Mouse (Mus musculus) retina, adult 2 months (tissue): ENCODE data around the gene Pced1a.
"Not testable (repeated sequence)": the region's sequence is repeated elsewhere in the genome, so short reads cannot be mapped to it uniquely, and the experiment has no call there.

Experiments
- DNase-seq: peaks from one replicate; pipeline ENCODE4 v3.0.0-alpha.2; 2012; ENCODE audit warnings: low read depth, low spot score

Gene Pced1a

GRCm38 (mm10) chr2:130390993-130391625, 33.4 kb downstream of the Pced1a start:
- DNase-seq, result no peak

DNA sequence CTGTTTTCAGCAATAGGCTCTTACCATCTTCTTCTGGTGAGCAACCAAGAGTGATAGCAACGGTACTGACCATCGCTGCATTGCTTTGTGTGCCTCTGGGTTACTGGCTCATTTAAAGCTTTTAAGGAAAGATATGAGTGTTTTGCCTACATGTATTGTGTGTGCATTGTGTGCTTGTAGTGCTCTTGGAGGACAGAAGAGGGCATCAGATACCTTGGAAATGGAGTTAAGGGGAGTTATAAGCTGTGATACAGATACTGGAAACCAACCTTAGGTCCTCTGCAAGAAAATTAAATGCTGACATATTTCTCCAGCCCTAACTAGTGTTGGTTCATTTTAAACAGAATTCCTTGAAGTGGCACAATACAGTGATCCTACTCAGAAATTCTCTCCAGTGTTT, 35.7 kb downstream of the Pced1a start:
- DNase-seq, result no peak

GRCm38 (mm10) chr2:130386212-130386611, 38.3 kb downstream of the Pced1a start:
- no peak for DNase-seq

DNA sequence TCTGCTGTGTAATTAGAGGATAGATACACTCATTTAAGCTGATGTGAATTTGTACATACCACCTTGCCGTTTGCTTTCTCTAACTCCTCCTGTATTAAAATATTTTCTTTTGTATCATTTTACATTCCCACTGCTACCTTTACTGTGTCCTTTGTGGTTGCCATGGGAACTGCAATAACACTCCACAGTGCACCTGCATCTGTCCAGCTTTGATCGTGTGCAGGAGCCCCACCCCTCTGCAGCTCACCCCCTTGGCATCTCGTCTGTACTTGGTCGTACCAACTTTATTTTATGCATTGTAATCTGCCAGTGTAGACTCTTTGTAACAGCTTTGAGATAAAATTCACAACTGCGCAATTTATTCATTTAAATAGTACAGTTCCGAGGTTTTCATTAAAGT, 40.6 kb downstream of the Pced1a start:
- DNase-seq, result no peak

- no peak for DNase-seq
Observed at GRCm38 (mm10) chr2:130383205-130383604, 41.3 kb downstream of the Pced1a start.

DNA sequence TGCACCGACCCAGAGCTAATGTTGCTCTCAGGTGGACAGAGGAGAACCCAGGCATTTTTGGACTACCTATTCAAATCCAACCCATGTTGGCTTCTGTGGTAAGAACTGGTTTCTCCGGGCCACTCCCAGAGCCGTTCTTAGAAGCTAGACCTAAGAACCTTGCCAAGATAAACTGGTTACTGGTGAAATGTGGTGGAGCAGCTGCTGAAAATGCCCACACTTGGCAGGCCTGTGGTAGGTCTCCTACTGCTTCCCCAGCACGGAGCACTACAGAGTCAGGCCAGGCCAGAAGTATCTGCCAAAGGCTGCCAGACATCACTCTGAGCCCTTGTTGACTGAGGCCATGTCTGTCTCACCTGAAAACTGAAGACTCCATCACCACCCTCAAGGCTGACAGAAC, 49.5 kb downstream of the Pced1a start:
- DNase-seq, result no peak

DNA sequence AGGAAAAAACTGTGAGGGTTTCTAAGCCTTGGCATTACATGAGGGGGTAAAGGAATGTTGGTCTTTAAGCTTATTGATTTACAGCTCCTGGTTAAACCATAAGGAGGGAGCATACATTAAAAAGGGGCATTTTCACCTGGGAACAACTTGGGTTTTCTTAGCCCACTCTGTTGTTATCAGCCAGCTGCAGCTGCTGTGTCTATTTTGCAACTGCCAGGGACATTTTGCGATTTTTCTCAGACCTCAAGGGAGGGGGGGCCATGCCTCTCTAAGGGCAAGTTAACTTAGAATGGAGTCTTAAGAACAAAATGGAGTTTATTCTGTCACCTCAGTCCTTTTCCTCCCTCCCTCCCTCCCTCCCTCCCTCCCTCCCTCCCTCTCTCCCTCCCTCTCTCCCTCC, 51.5 kb downstream of the Pced1a start:
- DNase-seq, result not testable (repeated sequence)

GRCm38 (mm10) chr2:130367386-130367785, 57.1 kb downstream of the Pced1a start:
- no peak for DNase-seq
